Mouse (Mus musculus): ENCODE data around the gene Gm49373.

GRCm38 (mm10) chr9:21018600-21018999 lies 54.3 kb downstream of the Gm49373 start:
- no peak for TF ChIP-seq POLR2A (IDR thresholded peaks at IDR 0.05; ENCODE audit: low read depth, low read length)
- TF ChIP-seq CTCF (conservative IDR thresholded peaks at IDR 0.05; ENCODE audit: insufficient read depth, insufficient read length, low read depth, low read length): no peak
